Mouse (Mus musculus) frontal cortex, postnatal 25 days (tissue): ENCODE measurements around the gene Patz1.

Experiments
- DNase-seq, 2 experiments: peaks; one replicate each; pipeline ENCODE4 v3.0.0; 2022; ENCODE audit warnings: low spot score in 2 of 2

Patz1 gene

DNA sequence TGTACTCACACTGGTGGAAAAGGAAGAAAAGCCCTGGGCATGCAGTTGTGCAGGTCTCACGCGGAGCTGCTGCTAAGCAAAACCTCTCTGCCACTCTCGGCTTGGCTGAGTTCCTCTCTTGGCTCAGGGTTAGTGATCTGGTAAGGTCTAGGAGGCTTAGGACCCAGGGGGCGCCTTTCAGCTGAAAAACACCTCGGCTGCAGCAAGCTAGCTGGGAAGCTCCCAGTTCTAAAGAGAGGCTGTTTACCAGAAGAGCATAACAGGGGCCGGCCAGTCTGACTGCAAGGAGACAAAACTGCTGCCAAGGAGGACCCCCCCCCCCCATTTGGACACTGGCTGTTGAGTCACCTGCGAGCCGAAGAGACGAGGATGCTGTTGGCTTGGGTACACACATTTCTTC is 41.9 kb downstream of the Patz1 start:
- peak; percentile 74 to 76 for DNase-seq

DNA sequence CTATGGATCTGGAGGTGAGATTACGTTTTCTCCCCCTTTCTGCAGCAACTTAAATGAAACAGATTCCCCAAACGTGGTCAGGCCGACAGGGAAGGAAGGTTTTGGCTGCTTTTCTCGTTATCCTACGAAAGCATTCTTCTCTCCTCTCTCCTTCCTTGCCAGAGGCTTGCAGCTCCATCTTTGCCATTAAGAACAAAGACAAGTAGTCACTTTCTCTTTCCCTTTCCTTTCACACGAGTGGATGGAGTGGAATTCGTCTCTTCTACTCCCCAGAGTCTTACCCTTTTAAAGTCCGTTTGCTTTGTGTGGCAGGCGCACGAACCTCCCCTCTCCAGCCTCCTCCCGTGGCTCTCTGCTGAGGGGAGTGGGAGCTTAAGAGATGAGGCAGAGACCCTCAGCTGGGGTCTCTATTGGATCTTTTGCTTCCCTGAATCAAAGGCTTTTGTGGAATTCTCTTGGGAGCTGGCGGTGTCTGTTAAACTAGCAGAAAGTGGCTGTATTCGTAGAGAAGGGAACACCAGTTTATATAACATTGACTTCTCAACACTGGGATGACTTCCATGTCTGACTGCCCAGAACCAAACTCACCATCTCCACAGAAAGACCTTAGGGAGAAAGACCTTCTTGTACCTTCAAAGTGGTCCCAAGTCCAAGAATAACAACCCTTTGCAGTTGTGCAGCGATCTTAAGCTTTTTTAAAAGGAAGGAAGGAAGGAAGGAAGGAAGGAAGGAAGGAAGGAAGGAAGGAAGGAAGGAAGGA is 42.5 kb downstream of the Patz1 start:
- DNase-seq: no peak

DNA sequence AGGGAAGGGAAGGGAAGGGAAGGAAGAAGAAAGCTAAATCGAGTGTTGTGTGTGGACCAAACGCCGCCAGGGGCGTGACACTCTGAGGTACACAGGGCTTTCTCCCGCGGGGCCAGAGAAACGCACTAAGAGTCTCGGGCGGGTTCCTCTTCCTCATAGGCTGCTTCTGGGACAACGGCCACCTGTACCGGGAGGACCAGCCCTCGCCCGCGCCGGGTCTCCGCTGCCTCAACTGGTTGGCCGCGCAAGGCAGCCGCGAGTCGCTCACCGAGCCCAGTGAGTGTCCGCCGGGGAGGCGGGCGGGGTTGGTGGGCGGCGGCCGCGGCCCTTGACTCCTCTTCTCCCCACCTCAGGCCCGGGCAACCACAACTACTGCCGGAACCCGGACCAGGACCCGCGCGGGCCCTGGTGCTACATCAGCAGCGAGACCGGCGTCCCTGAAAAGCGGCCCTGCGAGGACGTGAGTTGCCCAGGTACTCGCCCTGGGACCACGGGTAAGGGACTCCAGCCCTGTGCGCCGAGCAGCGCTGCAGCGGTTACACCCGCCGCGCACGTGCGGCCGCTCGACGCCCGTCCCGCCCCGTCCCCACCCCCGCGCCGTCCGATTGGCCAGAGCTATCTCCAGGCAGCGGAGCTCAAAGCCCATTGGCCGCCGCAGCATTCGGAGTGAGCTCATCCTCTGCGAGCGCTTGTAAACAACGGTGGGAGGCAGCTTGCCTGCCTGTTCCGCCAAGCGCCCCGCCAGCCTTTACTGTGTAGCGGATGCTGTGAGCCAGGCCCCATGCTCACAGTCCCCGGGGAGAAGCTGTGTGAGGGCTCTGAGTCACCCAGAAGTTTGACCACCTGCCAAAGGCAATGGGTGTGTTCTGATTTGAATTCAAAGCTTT is 43.3 kb downstream of the Patz1 start:
- DNase-seq: peak; percentile 75 to 87

DNA sequence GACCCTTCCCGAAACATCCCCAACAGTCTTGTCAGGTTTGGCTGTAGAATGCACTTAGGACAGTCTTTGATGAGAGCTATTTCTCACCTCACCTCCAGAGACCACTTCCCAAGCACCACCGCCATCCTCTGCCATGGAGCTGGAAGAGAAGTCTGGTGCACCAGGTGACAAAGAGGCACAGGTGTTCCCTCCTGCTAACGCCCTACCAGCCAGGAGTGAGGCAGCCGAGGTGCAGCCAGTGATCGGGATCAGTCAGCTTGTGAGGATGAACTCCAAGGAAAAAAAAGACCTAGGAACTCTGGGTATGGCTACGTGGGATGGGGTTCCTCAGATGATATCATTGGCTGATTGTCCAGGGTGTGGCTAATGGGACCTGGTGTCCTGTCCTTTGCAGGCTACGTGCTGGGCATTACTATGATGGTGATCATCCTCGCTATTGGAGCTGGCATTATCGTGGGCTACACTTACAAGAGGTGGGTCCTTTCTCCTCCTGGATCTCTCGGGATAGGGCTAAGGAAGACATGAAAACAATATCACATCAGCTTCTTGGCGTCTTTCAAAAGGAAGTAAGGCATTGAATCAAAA is 44.5 kb downstream of the Patz1 start:
- DNase-seq: no peak

DNA sequence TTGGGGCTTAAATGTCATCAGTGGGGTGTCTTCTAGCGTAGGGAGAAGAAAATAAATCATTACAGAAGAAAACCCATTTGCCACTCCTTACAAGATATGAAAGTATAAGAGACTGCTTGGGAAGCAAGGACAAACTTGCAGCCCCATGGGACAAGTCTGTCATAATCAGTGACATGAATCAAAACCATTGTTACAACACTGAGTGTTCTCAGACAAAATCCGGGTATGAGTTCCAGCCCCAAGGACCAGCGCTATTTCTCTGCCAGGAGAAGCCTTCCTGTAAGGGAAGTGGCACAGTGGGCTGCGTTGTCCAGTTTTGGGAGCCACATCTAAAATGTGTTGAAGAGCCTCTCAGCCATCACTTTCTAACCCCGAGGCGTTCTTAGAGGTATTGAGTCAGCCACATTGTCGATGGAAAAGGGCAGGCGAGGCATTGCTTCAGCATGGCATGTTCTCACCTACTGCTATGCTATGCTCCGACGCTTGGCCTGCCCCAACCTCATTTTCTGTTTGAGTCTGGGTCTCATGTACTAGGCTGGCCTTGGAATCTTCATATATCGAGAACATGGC is 45.6 kb downstream of the Patz1 start:
- DNase-seq: no peak

DNA sequence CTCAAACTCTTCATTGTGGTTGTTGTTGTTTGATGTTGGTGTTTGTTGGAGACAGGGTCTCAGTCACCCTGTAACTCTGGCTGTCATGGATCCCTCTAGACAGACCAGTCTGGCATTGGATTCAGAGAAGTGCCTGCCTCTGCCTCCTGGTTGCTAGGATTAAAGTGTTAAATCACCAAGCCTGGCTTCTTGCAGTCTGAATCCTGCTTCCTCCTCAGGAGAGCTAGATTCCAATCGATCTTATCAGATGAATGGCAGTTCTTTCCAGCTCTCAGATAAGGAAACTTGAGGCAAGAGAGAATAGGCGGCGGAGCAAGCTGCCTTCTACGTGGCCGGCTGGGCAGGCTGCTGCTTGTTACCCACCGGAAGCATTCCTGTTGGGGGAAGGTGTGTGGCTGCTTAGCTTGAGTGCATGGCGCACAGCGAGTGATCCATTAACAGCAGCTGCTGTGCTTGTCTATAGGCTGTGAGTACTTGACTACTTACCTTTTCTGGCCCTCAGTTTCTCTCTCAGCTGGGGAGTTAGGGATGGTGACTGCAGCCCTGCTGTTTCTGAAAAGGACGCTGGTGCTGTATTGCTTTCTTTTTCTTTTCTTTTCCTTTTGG is 46.1 kb downstream of the Patz1 start:
- DNase-seq: no peak

DNA sequence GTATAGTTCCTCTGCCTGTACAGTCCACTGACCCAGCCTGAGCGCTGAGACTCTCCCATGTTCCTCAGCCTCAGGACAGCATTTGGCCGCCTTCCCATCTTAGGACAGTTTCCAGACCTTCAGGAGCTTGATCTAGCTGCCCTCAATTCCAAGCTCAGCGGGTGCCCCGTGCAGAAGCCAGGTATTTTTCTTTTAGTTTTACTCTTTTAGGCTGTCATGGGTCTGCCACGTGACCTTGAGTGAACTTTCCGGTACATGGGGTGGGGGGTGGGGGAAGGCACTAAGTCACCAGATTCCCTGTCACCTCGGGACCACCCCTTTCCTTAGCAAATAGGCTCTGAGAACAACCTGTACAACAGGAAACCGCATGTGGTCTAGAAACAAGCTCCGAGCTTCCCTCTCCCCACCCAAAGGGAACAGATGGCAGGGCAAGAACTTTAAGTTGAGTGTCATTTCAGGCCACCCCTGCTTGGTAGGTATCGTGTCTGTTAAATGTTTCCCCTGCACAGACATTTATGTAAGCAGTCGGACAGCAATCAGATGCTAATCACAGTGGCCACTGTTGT is 47.1 kb downstream of the Patz1 start:
- no peak for DNase-seq

DNA sequence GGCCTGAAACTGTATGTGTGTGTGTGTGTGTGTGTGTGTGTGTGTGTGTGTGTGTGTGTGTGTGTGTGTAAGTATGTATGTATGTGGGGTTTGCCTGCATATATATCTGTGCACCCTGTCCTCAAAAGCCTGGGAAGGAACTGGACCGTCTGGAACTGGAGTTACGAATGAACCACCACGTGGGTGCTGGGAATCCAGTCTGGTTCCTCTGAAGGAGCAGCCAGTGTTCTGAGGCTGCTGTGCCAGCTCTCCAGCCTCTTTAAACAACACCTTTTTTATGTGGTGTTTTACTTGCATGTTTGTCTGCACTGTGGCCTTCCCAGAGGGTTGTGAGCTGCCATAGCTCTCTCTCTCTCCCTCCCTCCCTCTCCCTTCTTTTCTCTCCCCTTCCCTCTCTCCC is 47.9 kb downstream of the Patz1 start:
- no peak for DNase-seq

DNA sequence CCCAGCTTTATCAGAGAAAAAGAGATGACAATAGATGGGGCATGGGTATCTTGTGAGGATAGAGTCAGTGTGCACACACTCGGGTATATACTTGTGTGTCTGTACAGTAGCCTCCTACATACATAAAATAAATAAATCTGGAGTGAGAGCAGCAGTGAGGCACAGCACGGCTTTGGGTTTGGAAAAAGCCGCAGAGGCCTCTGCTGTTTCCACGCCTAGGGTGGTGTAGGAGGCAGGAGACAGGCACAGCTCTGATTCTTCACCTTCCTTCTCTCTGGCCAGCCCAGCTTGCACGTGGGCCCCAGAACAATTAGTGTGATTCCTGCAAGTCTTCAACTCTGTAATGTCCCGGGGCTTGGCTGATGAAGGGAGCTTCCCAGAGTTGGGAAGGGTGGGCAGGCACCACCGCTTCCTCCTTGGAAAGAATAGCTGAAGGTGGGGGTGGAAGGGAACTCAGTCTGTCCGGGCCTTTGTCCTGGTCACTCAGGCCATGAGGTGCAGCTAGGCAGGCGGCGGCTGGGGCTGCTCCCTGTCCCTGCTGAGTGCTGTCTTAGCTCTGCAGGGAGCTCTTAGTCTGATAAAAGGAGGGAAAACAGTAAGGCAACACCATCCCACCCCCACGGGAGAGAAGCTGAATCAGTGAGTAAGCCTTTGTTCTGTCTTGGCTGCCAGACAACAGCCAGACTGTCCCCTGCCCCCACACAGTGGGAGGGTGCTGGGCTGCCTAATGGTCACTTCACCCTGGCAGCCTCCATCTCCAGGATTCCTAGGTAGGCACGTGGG is 48.7 kb downstream of the Patz1 start:
- DNase-seq: peak in 1 of 2 experiments; percentile 55

DNA sequence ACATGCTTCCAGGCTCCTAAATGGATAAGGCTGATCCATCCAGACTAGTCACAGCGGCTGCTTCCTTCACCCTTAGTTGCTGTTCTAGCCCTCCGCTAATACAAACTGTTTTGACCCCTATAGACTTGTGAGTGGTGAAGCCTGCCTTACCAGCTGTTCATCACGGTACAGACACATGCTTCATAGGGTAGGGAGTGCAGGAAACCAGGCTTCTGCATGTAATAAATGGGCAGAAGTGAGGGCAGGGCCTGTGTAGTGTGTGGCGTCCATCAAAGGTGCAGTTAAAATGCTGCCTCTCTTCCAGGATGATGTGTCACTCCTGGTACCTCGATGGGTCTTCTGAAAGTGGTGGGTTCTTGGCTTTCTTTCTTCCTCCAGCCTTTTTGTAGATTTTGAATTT is 49.3 kb downstream of the Patz1 start:
- DNase-seq: no peak

DNA sequence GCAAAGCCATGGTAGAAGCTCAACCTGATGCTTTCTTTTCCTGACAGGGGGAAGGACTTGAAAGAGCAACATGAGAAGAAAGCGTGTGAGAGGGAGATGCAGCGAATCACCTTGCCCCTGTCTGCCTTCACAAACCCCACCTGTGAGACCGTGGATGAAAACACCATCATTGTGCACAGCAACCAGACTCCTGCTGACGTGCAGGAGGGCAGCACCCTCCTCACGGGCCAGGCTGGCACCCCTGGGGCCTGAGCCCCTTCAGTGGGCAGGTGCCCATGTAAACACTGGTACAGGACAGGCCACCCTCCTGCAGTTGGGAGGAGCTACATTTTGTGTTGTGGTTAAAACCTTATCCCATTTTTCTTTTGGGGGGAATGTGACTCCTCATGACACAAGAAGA is 52.8 kb downstream of the Patz1 start:
- DNase-seq: no peak

DNA sequence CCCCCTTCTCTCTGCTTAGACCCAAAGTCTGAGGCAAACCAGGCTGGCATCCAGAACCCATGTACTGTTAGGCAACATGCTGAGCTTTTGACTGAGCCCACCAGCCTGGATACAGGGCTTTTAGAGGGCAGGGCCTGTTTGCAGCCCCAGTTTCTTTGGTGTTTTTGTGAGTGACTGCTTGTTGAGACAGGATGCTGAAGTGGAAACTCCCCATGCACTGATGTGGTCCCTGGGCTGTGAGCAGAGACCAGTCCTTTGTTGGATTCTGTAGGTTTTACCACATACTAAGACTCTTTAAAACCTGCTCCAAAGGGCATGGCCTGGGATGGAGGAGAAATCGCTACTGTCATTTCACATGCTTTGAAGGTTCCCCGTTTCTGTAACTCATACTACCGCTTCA is 56.2 kb downstream of the Patz1 start:
- no peak for DNase-seq

DNA sequence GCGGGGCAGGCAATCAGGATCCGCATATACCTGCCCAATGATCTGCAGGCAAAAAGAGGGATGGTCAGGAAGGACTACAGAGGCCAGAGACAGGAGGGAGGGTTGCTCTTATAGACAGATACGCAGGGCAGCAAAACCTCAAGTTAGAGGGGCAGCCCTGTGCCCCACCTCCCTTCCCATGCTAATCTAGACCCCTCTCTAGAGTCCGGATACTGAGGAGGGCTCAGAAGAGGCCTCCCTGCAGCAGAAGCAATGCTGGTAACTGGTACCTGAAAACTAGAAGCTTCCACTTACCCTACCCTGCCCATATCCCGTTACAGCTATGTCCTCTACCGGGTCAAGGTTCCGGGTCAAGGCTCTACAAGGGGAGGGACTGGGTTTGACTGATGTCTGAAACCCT is 57.7 kb downstream of the Patz1 start:
- no peak for DNase-seq

DNA sequence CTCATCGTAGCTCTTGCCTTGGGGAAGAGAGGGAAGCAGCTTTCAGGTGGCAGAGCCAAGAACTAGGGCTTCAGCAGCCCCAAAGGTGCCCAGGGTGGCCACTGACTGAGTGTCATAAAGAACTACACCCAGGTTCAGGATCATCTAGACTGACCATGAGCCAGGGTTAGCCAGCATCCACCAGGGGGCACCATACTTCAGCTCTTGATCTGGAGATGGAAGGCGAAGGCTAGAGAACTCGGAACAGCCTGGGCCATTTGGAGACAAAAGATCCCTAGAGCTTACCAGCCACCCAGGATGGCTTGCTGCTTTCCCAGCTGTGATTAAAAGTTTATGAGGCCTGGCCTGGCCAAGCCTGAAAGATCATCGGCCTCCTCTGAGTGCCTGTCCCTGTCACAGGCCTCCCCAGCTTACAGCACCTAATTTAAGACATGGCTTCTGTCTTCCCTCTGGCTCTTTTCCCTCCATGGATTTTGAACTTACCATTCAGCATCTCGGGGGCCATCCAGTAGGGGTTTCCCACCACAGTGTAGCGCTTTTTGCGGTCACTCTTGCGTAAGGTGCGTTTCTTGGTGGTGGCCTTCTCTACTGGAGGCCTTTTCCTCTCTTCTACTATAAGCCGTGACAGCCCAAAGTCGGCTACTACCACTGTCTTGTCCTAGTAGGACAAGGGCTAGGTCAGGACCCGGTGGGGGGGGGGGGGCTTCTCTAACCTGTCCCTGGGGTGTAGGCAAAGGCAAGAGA is 58.6 kb downstream of the Patz1 start:
- DNase-seq: peak; percentile 75 to 80

DNA sequence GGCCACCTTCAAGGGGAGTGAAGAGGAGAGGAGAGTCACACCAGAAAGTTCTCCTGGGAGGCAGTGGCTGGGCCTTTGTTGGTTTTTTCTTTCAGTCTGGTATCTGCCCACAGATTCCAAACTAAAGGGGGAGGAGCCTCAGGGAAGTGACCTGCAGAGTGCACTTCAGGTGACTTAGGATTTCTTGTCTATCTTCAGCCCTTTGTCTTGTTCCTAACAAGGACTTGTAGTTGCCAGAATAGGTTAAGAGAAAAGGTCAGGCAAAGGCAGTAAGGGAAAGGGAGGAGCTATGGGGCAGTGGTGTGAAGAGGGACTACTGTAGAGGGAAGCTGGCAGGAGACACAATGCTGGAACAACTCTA is 59.1 kb downstream of the Patz1 start:
- no peak for DNase-seq

DNA sequence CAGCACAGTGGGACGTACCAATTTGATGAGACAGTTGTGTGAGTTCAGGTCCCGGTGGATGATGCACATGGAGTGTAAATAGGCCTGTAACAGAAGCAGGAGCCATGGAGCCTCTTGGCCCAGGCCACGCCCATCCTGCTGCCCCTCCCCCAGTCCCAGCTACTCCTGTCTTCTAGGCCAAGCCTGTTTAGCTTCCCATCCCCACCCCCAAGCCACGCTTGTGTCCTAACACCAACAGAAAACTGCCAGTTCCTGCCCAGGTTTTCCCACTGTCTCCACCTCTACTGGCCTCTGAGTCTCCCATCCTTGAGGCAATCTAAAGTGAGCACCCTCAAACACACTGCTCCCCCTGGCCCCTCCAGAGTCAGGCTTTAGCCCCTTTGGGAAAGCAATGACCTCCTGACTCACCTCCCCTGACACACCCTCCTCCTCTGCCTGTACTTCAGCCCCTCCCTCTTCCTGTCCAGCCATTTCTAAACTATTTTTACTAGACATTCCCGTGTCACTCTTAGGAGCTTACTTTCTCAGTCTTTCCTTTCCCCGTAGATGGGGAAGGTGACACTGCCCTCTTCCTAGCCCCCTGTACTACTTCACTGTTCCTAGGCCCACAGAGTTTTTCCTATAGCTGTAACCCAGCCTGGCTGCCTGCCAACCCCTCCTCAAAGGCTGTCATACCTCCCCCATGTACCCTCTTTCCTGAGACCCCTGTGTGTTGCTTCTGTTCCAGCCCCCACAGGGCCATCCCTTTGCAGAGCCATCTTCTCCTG is 60.1 kb downstream of the Patz1 start:
- DNase-seq: no peak

DNA sequence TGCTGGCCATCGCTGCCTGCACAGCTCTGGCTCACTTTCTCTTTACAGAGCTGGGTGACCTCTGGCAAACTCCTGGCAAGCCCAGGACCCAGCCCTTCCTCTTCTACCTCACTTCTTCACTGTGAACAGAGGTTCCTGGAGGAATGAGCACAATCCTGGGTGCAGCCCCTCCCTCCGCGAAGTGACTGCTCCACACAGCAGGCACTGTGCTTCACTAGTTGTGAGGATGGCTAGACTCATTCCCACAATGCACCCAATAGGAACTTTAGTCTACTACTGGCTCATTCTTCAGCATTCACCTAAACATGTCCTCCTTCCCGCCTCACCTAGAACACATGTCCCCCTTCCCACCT is 60.6 kb downstream of the Patz1 start:
- no peak for DNase-seq

DNA sequence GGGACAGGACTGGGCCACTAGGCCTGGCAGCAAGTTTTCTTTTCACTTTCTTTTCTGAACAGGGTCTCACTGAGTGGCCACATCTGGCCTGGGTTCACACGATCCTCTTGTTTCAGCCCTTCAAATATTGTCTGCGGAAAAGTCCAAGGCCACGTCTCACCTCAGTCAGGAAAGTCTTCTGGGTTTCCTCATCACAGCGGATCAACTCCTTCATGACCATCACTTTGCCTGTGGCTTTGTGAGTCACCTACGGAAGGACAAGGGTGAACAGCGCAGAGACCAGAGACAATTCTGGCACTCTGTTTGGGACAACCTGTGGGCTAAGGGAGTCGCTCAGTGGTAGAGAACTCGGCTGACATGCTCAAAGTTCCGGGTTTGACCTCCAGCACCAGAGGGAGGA is 63.5 kb downstream of the Patz1 start:
- DNase-seq: no peak

DNA sequence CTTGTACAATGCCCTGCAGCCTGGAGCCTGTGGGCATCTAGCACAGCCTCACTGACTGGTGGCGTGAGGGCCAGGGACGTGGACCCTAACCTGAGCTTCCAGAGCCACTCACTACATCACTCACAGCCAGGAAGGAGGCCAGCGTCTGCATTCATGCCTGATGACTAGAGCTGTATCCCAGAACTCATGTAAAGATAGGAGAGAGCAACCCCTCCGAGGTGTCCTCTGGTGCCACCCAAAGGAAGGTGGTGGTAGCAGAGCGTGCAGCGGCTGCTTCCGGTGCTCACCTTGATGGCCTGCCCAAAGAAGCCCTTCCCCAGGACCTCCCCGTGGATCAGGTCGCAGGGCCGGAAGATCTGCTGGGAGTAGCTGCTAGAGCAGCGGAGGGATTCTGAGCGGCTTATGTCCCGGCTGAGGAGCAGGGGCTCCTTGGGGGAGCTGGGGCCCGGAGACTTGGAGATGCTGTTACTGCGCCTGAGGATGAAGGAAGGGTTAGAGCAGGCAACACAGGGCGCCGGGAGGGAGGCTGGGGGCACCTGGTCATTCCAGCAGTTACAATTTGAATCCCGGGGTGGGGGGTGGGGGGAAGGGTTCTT is 64.4 kb downstream of the Patz1 start:
- DNase-seq: no peak
